Mouse (Mus musculus): ENCODE measurements around the gene Olfr517. TPM values are rescaled to one million over a fixed set of nuclear protein-coding genes. Genes with fewer than 3 reads are reported as not detected.

Olfr517 gene
- not detected for total RNA-seq (2021)

GRCm38 (mm10) chr7:108872279-108872678, at the start of gene Olfr517:
TSS of gene Olfr517 (minus strand) at chr7:108872379.
- intact Hi-C loops (cut with DNase I), result no loop called here

GRCm38 (mm10) chr7:108903969-108904368, 31.8 kb upstream of the Olfr517 start:
- DNase-seq, result no peak
- intact Hi-C loops (cut with DNase I), result no loop called here

More at GRCm38 (mm10) chr7:108872279-108872678, at the start of gene Olfr517:
- no peak for DNase-seq

- DNase-seq, result no peak
- intact Hi-C loops (cut with DNase I), result loop anchor here (10.0 kb wide), 1 partner anchor 50 kb away; no protein-coding TSS in a partner anchor
Observed at GRCm38 (mm10) chr7:108894320-108894719, 22.1 kb upstream of the Olfr517 start, which contains the start of gene Olfr519. TSS of gene Olfr519 (minus strand) at chr7:108894420.

DNA sequence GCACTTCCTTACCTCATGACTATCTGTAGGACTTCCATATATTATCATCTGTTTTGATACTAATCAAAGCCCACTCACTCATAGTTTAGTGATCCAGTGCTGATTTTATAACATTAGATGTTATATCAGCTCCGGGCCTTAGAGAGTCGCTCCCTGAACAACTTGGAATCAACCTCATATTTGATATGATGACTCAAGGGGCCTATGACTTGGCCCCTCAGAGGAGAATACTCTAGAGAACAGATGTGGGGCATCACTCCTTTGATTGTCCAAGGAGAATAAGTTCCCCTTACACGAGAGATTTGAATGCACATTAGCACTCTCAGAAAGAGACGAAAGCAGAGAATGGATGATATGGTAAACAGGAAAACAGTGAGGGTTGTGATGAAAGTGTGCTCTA, 12.7 kb upstream of the Olfr517 start, which contains the start of gene Olfr518:
Gene Olfr518, minus strand, starts transcription at position 101 of the 400 bp plus-strand sequence.
- DNase-seq, result no peak
- intact Hi-C loops (cut with DNase I), result no loop called here

- intact Hi-C loops (cut with DNase I), result no loop called here
- no peak for DNase-seq
Observed at GRCm38 (mm10) chr7:108850429-108850828, 21.8 kb downstream of the Olfr517 start, which contains the start of gene Olfr516. TSS of gene Olfr516 (minus strand) at chr7:108850529.

- DNase-seq, result no peak
Observed at GRCm38 (mm10) chr7:108825897-108826296, 46.3 kb downstream of the Olfr517 start, which contains the start of gene Olfr514. TSS of gene Olfr514 (minus strand) at chr7:108825997.

More at GRCm38 (mm10) chr7:108825897-108826296, 46.3 kb downstream of the Olfr517 start, which contains the start of gene Olfr514:
- intact Hi-C loops (cut with DNase I), result no loop called here

Other genes starting within 250 kb of the Olfr517 start
- not detected for gene Olfr508, start 242.4 kb downstream of the Olfr517 start, total RNA-seq (2021)
- gene Olfr509, start 220.5 kb downstream of the Olfr517 start, total RNA-seq (2021), result not detected
- not detected for gene Olfr510, start 206.0 kb downstream of the Olfr517 start, total RNA-seq (2021)
- gene Olfr512, start 159.1 kb downstream of the Olfr517 start, total RNA-seq (2021), result not detected
- gene Olfr513, start 121.4 kb downstream of the Olfr517 start, total RNA-seq (2021), result not detected
- gene Olfr514, start 46.4 kb downstream of the Olfr517 start, total RNA-seq (2021), result not detected
- not detected for gene Olfr516, start 21.9 kb downstream of the Olfr517 start, total RNA-seq (2021)
- gene Olfr518, start 12.6 kb upstream of the Olfr517 start, total RNA-seq (2021), result not detected
- not detected for gene Olfr519, start 22.0 kb upstream of the Olfr517 start, total RNA-seq (2021)
- gene Nlrp10, start 57.8 kb upstream of the Olfr517 start, total RNA-seq (2021), result under 1 TPM; 0.14 to 0.18 TPM
- gene Eif3f, start 62.0 kb upstream of the Olfr517 start, total RNA-seq (2021), result 100 to 1,000 TPM; 160 to 173 TPM
- 100 to 1,000 TPM; 186 to 189 TPM for gene Tub, start 78.0 kb upstream of the Olfr517 start, total RNA-seq (2021)
- gene Ric3, start 211.0 kb upstream of the Olfr517 start, total RNA-seq (2021), result 10 to 100 TPM; 37.8 to 39.4 TPM

Data from left cerebral cortex, postnatal 4 days (tissue).